In genomic region chr3:95687168-95687523, GRCm38 (mm10) we compare ENCODE assay signal across 9 mouse cellular contexts. TPM values are rescaled to one million over a fixed set of nuclear protein-coding genes. Genes with fewer than 3 reads are reported as not detected.
A peak's percentile ranks its signal among the peaks of the same experiment; 100 is the strongest.
DNase-seq lines count a peak whose midpoint lies in the region; ATAC-seq and TF ChIP-seq lines count a peak whose summit lies in the region.
"Had no signal": no experiment of that assay in that cellular context is flagged by ENCODE, and none has a peak within 500 bp of the region (broad histone marks: within the 10 kb centered on the region; RNA-seq: fewer than 3 reads in every experiment).

No protein-coding gene starts in this region.

- WGBS in forebrain, embryonic 10.5 days, result 18% methylated on average over 4 of the region's 4 CpGs
- whole genome bisulfite sequencing in intestine, postnatal 0 days, result 26% methylated on average over 4 of the region's 4 CpGs
- 8% methylated on average over 4 of the region's 4 CpGs for WGBS in neural tube, embryonic 12.5 days

- H3K4me3 ChIP-seq in layer of hippocampus, adult 2 months, result peak overlapping the region; percentile 55
- H3K4me3 ChIP-seq in forebrain, embryonic 10.5 days, result peak overlapping the region; percentile 57
- H3K4me3 ChIP-seq in intestine, postnatal 0 days (ENCODE audit: low read depth, low read length), result peak overlapping the region; percentile 43
- peak overlapping the region; percentile 34 for H3K4me3 ChIP-seq in neural tube, embryonic 12.5 days

- peak; percentile 15 for ATAC-seq in intestine, postnatal 0 days
- 0 out of 2 replicates have a peak, but pooled peaks have one; percentile 7 for ATAC-seq in neural tube, embryonic 12.5 days (ENCODE audit: low FRiP score, low read depth)

- no peaks in the 10 kb centered on the region for H3K36me3 ChIP-seq in forebrain, embryonic 10.5 days (replicated peaks)
- no peaks in the 10 kb centered on the region; the same call in 1 of the 2 replicates for H3K36me3 ChIP-seq in intestine, postnatal 0 days (ENCODE audit: control insufficient read depth, insufficient read depth)
- H3K36me3 ChIP-seq in neural tube, embryonic 12.5 days, result peaks cover 5% of the 10 kb centered on the region; the same call in 1 of the 2 replicates

- intact Hi-C loops in left cerebral cortex, postnatal 14 days (cut with DNase I), result no loop called here

- H3K27me3 ChIP-seq in forebrain, embryonic 10.5 days (ENCODE audit: poor library complexity, severe bottlenecking), result peaks cover 29% of the 10 kb centered on the region
- no peaks in the 10 kb centered on the region for H3K27me3 ChIP-seq in intestine, postnatal 0 days (replicated peaks; ENCODE audit: control insufficient read depth, insufficient read depth, low read length)
- peaks cover 6% of the 10 kb centered on the region; the same call in 1 of the 2 replicates for H3K27me3 ChIP-seq in neural tube, embryonic 12.5 days (replicated peaks)

- no peaks in the 10 kb centered on the region for H3K9me3 ChIP-seq in forebrain, embryonic 10.5 days
- H3K9me3 ChIP-seq in intestine, postnatal 0 days (ENCODE audit: control insufficient read depth), result no peaks in the 10 kb centered on the region
- no peaks in the 10 kb centered on the region for H3K9me3 ChIP-seq in neural tube, embryonic 12.5 days

- peak overlapping the region; percentile 35; the same call in 1 of the 2 replicates for H3K9ac ChIP-seq in intestine, postnatal 0 days (ENCODE audit: low read depth, low read length)
- peak overlapping the region; percentile 61; the same call in 1 of the 2 replicates for H3K9ac ChIP-seq in neural tube, embryonic 12.5 days

- peak overlapping the region; percentile 84 for H3K4me2 ChIP-seq in intestine, postnatal 0 days (replicated peaks; ENCODE audit: low read depth)
- H3K4me2 ChIP-seq in neural tube, embryonic 12.5 days (replicated peaks), result peak overlapping the region; percentile 84

- no peak for DNase-seq in layer of hippocampus, adult 2 months (ENCODE audit: low spot score in 2 of 2)
- no peak for DNase-seq in layer of hippocampus, adult 9-10 months (ENCODE audit: low spot score)
- DNase-seq in forebrain, embryonic 10.5 days (ENCODE audit: extremely low spot score, low spot score), result no peak
- DNase-seq in right cerebral cortex, adult 18-20 months, result no peak
- DNase-seq in left cerebral cortex, adult 18-20 months (ENCODE audit: low spot score in 2 of 2), result no peak
- DNase-seq in left cerebral cortex, postnatal 14 days (ENCODE audit: low spot score in 2 of 2), result no peak
- DNase-seq: right cerebral cortex, postnatal 14 days had no signal

- no peak for TF ChIP-seq CTCF in layer of hippocampus, adult 2 months (conservative IDR thresholded peaks at IDR 0.05)
- TF ChIP-seq CTCF in intestine, postnatal 0 days (IDR thresholded peaks at IDR 0.05; ENCODE audit: low read depth), result 0 out of 2 replicates have a peak, but pooled peaks have one; percentile 16

- H3K4me1 ChIP-seq in forebrain, embryonic 10.5 days, result peaks cover 67% of the 10 kb centered on the region
- H3K4me1 ChIP-seq in intestine, postnatal 0 days (replicated peaks; ENCODE audit: control insufficient read depth, insufficient read depth, low read length), result no peaks in the 10 kb centered on the region
- peaks cover 26% of the 10 kb centered on the region for H3K4me1 ChIP-seq in neural tube, embryonic 12.5 days

- H3K27ac ChIP-seq in layer of hippocampus, adult 2 months, result peak overlapping the region; percentile 73; the same call in 1 of the 2 replicates
- peak overlapping the region; percentile 84; the same call in 1 of the 2 replicates for H3K27ac ChIP-seq in forebrain, embryonic 10.5 days
- no peak overlapping the region for H3K27ac ChIP-seq in intestine, postnatal 0 days (ENCODE audit: low read depth, low read length)
- no peak overlapping the region for H3K27ac ChIP-seq in neural tube, embryonic 12.5 days

RNA-seq across cellular contexts. Expression of gene Adamtsl4, which starts 0.6 kb away (rescaled TPM):
- total RNA-seq in layer of hippocampus, adult 2 months (2021), result 1 to 10 TPM; 7.0 to 7.9 TPM
- 0.84 and 1.6 TPM in 2 replicates for polyA plus RNA-seq in forebrain, embryonic 10.5 days (2016; fragmentation: Nextera tagmentation; extraction: Ambion mirVana)
- polyA plus RNA-seq in intestine, postnatal 0 days (2015; fragmentation: Nextera tagmentation; extraction: Ambion mirVana), result 3.2 and 3.8 TPM in 2 replicates
- polyA plus RNA-seq in neural tube, embryonic 12.5 days (2016; fragmentation: Nextera tagmentation; extraction: Ambion mirVana), result 0.96 and 1.3 TPM in 2 replicates
- total RNA-seq in left cerebral cortex, adult 18-20 months (2021), result 1 to 10 TPM; 4.4 to 8.2 TPM
- 1 to 10 TPM; 2.0 TPM for total RNA-seq in left cerebral cortex, postnatal 14 days (2021)

RNA-seq across cellular contexts. Expression of gene Mcl1, which starts 28.6 kb away (rescaled TPM):
- total RNA-seq in layer of hippocampus, adult 2 months (2021), result 10 to 100 TPM; 49.6 to 55.2 TPM
- polyA plus RNA-seq in forebrain, embryonic 10.5 days (2016; fragmentation: Nextera tagmentation; extraction: Ambion mirVana), result 42.1 and 42.9 TPM in 2 replicates
- polyA plus RNA-seq in intestine, postnatal 0 days (2015; fragmentation: Nextera tagmentation; extraction: Ambion mirVana), result 52.4 and 53.3 TPM in 2 replicates
- polyA plus RNA-seq in neural tube, embryonic 12.5 days (2016; fragmentation: Nextera tagmentation; extraction: Ambion mirVana), result 87.0 and 91.1 TPM in 2 replicates
- 10 to 100 TPM; 59.7 to 64.1 TPM for total RNA-seq in left cerebral cortex, adult 18-20 months (2021)
- total RNA-seq in left cerebral cortex, postnatal 14 days (2021), result 10 to 100 TPM; 58.6 to 69.2 TPM

RNA-seq across cellular contexts. Expression of gene Ecm1, which starts 52.2 kb away (rescaled TPM):
- total RNA-seq in layer of hippocampus, adult 2 months (2021), result 10 to 100 TPM in 1 of 2 experiments, 1 to 10 TPM in 1; 9.3 to 10.5 TPM
- polyA plus RNA-seq in forebrain, embryonic 10.5 days (2016; fragmentation: Nextera tagmentation; extraction: Ambion mirVana), result 11.1 and 12.4 TPM in 2 replicates
- polyA plus RNA-seq in intestine, postnatal 0 days (2015; fragmentation: Nextera tagmentation; extraction: Ambion mirVana), result 35.8 and 39.1 TPM in 2 replicates
- 18.8 and 19.8 TPM in 2 replicates for polyA plus RNA-seq in neural tube, embryonic 12.5 days (2016; fragmentation: Nextera tagmentation; extraction: Ambion mirVana)
- 10 to 100 TPM; 11.2 to 14.2 TPM for total RNA-seq in left cerebral cortex, adult 18-20 months (2021)
- 10 to 100 TPM; 11.4 to 13.2 TPM for total RNA-seq in left cerebral cortex, postnatal 14 days (2021)

Comparison
In these comparisons a context has a peak if more than half of its experiments do, and no peak if none do; other contexts are left out.
1. H3K27ac ChIP-seq: peak in layer of hippocampus, adult 2 months (single experiment) and forebrain, embryonic 10.5 days (single experiment); none in intestine, postnatal 0 days (single experiment) and neural tube, embryonic 12.5 days (single experiment).
2. Peak in every context shown above with its lines, with median percentiles within 50 percentile points of each other: H3K4me3 ChIP-seq.